Mouse (Mus musculus) heart, embryonic 10.5 days (tissue): ENCODE measurements around the gene Gm28305. TPM values are rescaled to one million over a fixed set of nuclear protein-coding genes. Genes with fewer than 3 reads are reported as not detected.

ENCODE experiments used
- DNase-seq: peaks from one replicate; pipeline ENCODE4 v3.0.0-alpha.2; 2017; ENCODE audit warnings: low spot score
- H3K27ac ChIP-seq: fragments of 300-500 bp; sonication (generic); 2 replicates; pipeline ENCODE4 v1.5.1; 2016; ENCODE audit warnings: mild to moderate bottlenecking
- H3K27me3 ChIP-seq: fragments of 300-500 bp; sonication (generic); 2 replicates; pipeline ENCODE4 v1.6.1; 2016; ENCODE audit warnings: mild to moderate bottlenecking; ENCODE audit not compliant: poor library complexity, insufficient read depth, severe bottlenecking
- H3K36me3 ChIP-seq: fragments of 300-500 bp; sonication (generic); 2 replicates; pipeline ENCODE4 v1.6.1; 2016; ENCODE audit warnings: mild to moderate bottlenecking, moderate library complexity
- H3K4me1 ChIP-seq: fragments of 300-500 bp; sonication (generic); 2 replicates; pipeline ENCODE4 v1.6.1; 2016; ENCODE audit warnings: mild to moderate bottlenecking
- H3K4me3 ChIP-seq: fragments of 300-500 bp; sonication (generic); 2 replicates; pipeline ENCODE4 v1.5.1; 2016; ENCODE audit warnings: mild to moderate bottlenecking, moderate library complexity
- H3K9me3 ChIP-seq: fragments of 300-500 bp; sonication (generic); 2 replicates; pipeline ENCODE4 v1.6.1; 2016; ENCODE audit warnings: mild to moderate bottlenecking, moderate library complexity
- WGBS: fragments of 180-500 bp; shearing (Covaris S2); methylation state at CpG from one replicate; pipeline ENCODE4 v1.1.7; 2016; 5-methylcytosine and 5-hydroxymethylcytosine counted together
- polyA plus RNA-seq: library from polyadenylated mRNA; unstranded; fragments of >200 nt; fragmentation: Nextera tagmentation; extraction: Ambion mirVana; gene quantifications from 2 replicates; pipeline ENCODE4 v1.2.1, GENCODE M21; 2016

Gm28305 gene
- polyA plus RNA-seq, 1 experiment from 2014 or later: not detected

- no peak overlapping the region for H3K27ac ChIP-seq
- 32% methylated on average over 6 of the region's 6 CpGs for WGBS
- H3K27me3 ChIP-seq: no peaks in the 10 kb centered on the region
- no peaks in the 10 kb centered on the region for H3K36me3 ChIP-seq
- no peak for DNase-seq
- no peak overlapping the region for H3K4me3 ChIP-seq
- H3K4me1 ChIP-seq: 0 out of 2 replicates have a peak, but pooled peaks cover 4% of the 10 kb centered on the region
- no peaks in the 10 kb centered on the region for H3K9me3 ChIP-seq
Measured at GRCm38 (mm10) chr9:104107482-104107881, 67.0 kb downstream of the Gm28305 start.

- no peaks in the 10 kb centered on the region for H3K36me3 ChIP-seq
- WGBS: 51% methylated on average over 2 of the region's 2 CpGs
- no peak for DNase-seq
- H3K4me1 ChIP-seq: 0 out of 2 replicates have a peak, but pooled peaks cover 4% of the 10 kb centered on the region
- no peaks in the 10 kb centered on the region for H3K27me3 ChIP-seq
- H3K9me3 ChIP-seq: no peaks in the 10 kb centered on the region
- H3K4me3 ChIP-seq: no peak overlapping the region
- no peak overlapping the region; the same call in 1 of the 2 replicates for H3K27ac ChIP-seq
Measured at GRCm38 (mm10) chr9:104108571-104109143, 68.2 kb downstream of the Gm28305 start.

DNA sequence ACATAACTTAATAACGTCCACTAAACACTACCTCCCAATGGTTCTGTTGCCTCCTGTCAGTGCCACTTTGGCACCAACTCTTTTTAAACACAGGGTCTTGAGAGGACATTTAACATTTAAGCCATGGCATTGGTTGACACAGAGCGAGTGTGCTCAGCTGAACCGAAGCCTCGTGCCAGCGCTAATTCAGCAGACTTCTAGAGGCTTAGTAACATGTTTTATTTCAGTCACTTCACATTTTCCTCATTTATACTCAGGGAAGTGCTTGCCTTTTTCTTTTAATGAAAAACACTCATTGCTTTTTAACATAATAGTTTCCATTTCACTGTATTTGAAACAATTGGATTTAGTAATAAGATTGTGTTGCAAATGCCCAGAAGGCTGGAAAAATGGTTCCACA lies 68.7 kb downstream of the Gm28305 start:
- Histone ChIP-seq H3K27ac (no peak overlapping the region; the same call in 1 of the 2 replicates), H3K27me3 (no peaks in the 10 kb centered on the region), H3K36me3 (no peaks in the 10 kb centered on the region), H3K9me3 (no peaks in the 10 kb centered on the region), H3K4me1 (0 out of 2 replicates have a peak, but pooled peaks cover 4% of the 10 kb centered on the region), H3K4me3 (no peak overlapping the region)
- 95% methylated on average over 5 of the region's 5 CpGs for WGBS
- DNase-seq: no peak

DNA sequence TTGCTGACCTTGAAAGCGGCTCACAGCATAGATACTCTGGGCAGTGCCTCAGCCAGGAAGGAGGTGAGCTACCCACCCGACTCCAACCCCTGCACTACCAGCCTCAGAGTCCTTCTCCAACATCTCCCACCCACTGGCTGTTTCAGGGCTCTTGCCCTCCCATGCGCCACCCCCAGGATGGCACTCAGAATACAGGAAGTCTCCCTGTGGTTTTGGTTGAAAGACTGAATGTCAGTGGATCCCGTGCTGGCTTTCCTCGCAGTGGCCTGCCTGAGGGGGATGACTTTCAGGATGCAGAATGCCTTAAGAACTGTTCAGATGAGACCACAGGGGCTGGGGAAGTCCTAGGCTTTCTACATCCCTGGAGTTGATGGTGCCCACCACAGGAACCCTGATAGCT lies 82.6 kb downstream of the Gm28305 start:
- H3K4me1 ChIP-seq: peaks cover 5% of the 10 kb centered on the region; the same call in 1 of the 2 replicates
- H3K27ac ChIP-seq: no peak overlapping the region
- no peaks in the 10 kb centered on the region for H3K9me3 ChIP-seq
- DNase-seq: no peak
- no peak overlapping the region for H3K4me3 ChIP-seq
- no peaks in the 10 kb centered on the region for H3K27me3 ChIP-seq
- no peaks in the 10 kb centered on the region for H3K36me3 ChIP-seq
- WGBS: 69% methylated on average over 5 of the region's 5 CpGs

DNA sequence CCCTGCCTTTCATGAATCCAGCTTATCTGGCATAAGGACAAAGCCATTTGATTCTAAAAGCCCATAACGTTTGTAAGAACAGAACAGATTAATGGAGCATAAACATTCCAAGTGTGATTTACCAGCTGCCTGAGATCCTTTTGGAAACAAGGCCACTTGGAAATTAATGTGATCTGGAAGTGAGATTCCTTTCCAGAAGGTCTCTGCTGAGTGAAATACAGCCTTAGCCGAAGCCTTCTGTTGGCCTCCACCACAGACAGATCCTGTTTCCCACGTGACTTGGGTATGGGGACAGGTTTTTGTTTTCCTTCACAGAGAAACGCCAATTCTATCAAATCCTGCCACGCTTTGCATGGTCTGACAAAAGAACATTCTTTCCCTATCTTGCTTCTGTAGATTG lies 83.2 kb downstream of the Gm28305 start:
- Histone ChIP-seq H3K9me3 (no peaks in the 10 kb centered on the region), H3K4me1 (peaks cover 5% of the 10 kb centered on the region; the same call in 1 of the 2 replicates), H3K4me3 (no peak overlapping the region), H3K27ac (no peak overlapping the region), H3K36me3 (no peaks in the 10 kb centered on the region), H3K27me3 (no peaks in the 10 kb centered on the region)
- WGBS: 48% methylated on average over 5 of the region's 5 CpGs
- DNase-seq: no peak

Other genes with a start within 250 kb of the Gm28305 start
- 4.7 and 5.4 TPM in 2 replicates for gene Nphp3, start 38.1 kb upstream of the Gm28305 start, polyA plus RNA-seq
- 39.2 and 49.6 TPM in 2 replicates for gene Uba5, start 22.5 kb downstream of the Gm28305 start, polyA plus RNA-seq
- 9.1 and 10.1 TPM in 2 replicates for gene Acad11, start 22.7 kb downstream of the Gm28305 start, polyA plus RNA-seq
- gene Ackr4, start 86.3 kb downstream of the Gm28305 start, polyA plus RNA-seq: 0.46 and 0.59 TPM in 2 replicates
- 21.5 and 23.6 TPM in 2 replicates for gene Dnajc13, start 222.3 kb downstream of the Gm28305 start, polyA plus RNA-seq